Mouse (Mus musculus): ENCODE data around the gene Eif4b. TPM values are rescaled to one million over a fixed set of nuclear protein-coding genes. Genes with fewer than 3 reads are reported as not detected.

Eif4b gene
- polyA plus RNA-seq, 1 experiment from 2014 or later = 100 TPM

DNA sequence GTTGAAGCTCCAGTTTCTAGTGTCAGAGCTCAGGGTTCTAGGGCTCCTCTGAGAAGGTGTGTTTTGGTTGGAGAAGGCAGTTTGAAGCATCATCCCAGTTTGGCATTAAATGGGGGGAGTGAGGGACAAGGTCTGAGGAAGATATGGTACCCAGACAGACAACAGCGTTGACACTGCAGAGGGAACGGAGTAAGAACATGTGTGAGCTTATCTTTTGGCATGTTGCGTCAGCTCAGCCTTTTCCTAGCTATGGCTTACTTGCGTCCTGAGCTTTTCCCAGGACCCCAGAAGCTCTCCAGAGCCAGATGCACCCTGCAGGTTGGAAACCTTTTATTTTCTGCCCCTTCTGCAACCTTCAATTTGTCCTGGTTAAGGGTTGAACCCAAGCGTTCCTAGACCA is 72.5 kb downstream of the Eif4b start:
- Histone ChIP-seq H3K9ac (ENCODE audit: low read length) (no peak overlapping the region), H3K27me3 (replicated peaks; ENCODE audit: control insufficient read depth, insufficient read depth, low read length) (peaks cover 25% of the 10 kb centered on the region), H3K27ac (ENCODE audit: low read depth, low read length) (no peak overlapping the region), H3K4me2 (ENCODE audit: low read length) (no peak overlapping the region), H3K36me3 (ENCODE audit: control insufficient read depth, insufficient read depth, low read length) (no peaks in the 10 kb centered on the region), H3K9me3 (replicated peaks; ENCODE audit: control insufficient read depth, low read length) (no peaks in the 10 kb centered on the region), H3K4me1 (ENCODE audit: control insufficient read depth, insufficient read depth, low read length) (no peaks in the 10 kb centered on the region), H3K4me3 (ENCODE audit: low read depth, low read length) (no peak overlapping the region)
- no peak for ATAC-seq
- DNase-seq (ENCODE audit: low spot score) = no peak
- 88% methylated on average over 5 of the region's 5 CpGs for WGBS

Other genes with a start within 250 kb of the Eif4b start
- 5.2 and 7.0 TPM in 2 replicates for gene Krt1, start 223.0 kb upstream of the Eif4b start, polyA plus RNA-seq (2014; fragmentation: Nextera tagmentation; extraction: Ambion mirVana)
- gene Krt77, start 204.1 kb upstream of the Eif4b start, polyA plus RNA-seq (2014; fragmentation: Nextera tagmentation; extraction: Ambion mirVana) = 0.32 and 0.91 TPM in 2 replicates
- gene Krt76, start 180.9 kb upstream of the Eif4b start, polyA plus RNA-seq (2014; fragmentation: Nextera tagmentation; extraction: Ambion mirVana) = not detected in 2 replicates
- gene Krt4, start 149.0 kb upstream of the Eif4b start, polyA plus RNA-seq (2014; fragmentation: Nextera tagmentation; extraction: Ambion mirVana) = not detected in 2 replicates
- gene Krt79, start 133.4 kb upstream of the Eif4b start, polyA plus RNA-seq (2014; fragmentation: Nextera tagmentation; extraction: Ambion mirVana) = 0.10 and 0.27 TPM in 2 replicates
- gene Krt78, start 119.5 kb upstream of the Eif4b start, polyA plus RNA-seq (2014; fragmentation: Nextera tagmentation; extraction: Ambion mirVana) = not detected in 2 replicates
- gene Krt8, start 69.3 kb upstream of the Eif4b start, polyA plus RNA-seq (2014; fragmentation: Nextera tagmentation; extraction: Ambion mirVana) = 2.7 and 3.7 TPM in 2 replicates
- 5.6 and 7.1 TPM in 2 replicates for gene Krt18, start 45.6 kb upstream of the Eif4b start, polyA plus RNA-seq (2014; fragmentation: Nextera tagmentation; extraction: Ambion mirVana)
- 5.5 and 8.2 TPM in 2 replicates for gene Tns2, start 26.6 kb downstream of the Eif4b start, polyA plus RNA-seq (2014; fragmentation: Nextera tagmentation; extraction: Ambion mirVana)
- 20.9 and 28.1 TPM in 2 replicates for gene Spryd3, start 62.5 kb downstream of the Eif4b start, polyA plus RNA-seq (2014; fragmentation: Nextera tagmentation; extraction: Ambion mirVana)
- gene Igfbp6, start 70.6 kb downstream of the Eif4b start, polyA plus RNA-seq (2014; fragmentation: Nextera tagmentation; extraction: Ambion mirVana) = 1.3 and 1.6 TPM in 2 replicates
- not detected in 2 replicates for gene Soat2, start 76.8 kb downstream of the Eif4b start, polyA plus RNA-seq (2014; fragmentation: Nextera tagmentation; extraction: Ambion mirVana)
- gene Zfp740, start 129.5 kb downstream of the Eif4b start, polyA plus RNA-seq (2014; fragmentation: Nextera tagmentation; extraction: Ambion mirVana) = 52.1 and 60.4 TPM in 2 replicates
- 23.3 and 25.6 TPM in 2 replicates for gene Csad, start 131.0 kb downstream of the Eif4b start, polyA plus RNA-seq (2014; fragmentation: Nextera tagmentation; extraction: Ambion mirVana)
- 0.38 and 0.49 TPM in 2 replicates for gene Itgb7, start 158.2 kb downstream of the Eif4b start, polyA plus RNA-seq (2014; fragmentation: Nextera tagmentation; extraction: Ambion mirVana)
- 4.0 and 5.3 TPM in 2 replicates for gene Rarg, start 183.7 kb downstream of the Eif4b start, polyA plus RNA-seq (2014; fragmentation: Nextera tagmentation; extraction: Ambion mirVana)
- not detected in 2 replicates for gene Gm9918, start 196.8 kb downstream of the Eif4b start, polyA plus RNA-seq (2014; fragmentation: Nextera tagmentation; extraction: Ambion mirVana)
- gene Mfsd5, start 205.7 kb downstream of the Eif4b start, polyA plus RNA-seq (2014; fragmentation: Nextera tagmentation; extraction: Ambion mirVana) = 43.8 and 48.8 TPM in 2 replicates
- 11.5 and 13.5 TPM in 2 replicates for gene Espl1, start 222.5 kb downstream of the Eif4b start, polyA plus RNA-seq (2014; fragmentation: Nextera tagmentation; extraction: Ambion mirVana)